8 mouse cellular contexts compared by ENCODE assay signal in the genomic region with DNA sequence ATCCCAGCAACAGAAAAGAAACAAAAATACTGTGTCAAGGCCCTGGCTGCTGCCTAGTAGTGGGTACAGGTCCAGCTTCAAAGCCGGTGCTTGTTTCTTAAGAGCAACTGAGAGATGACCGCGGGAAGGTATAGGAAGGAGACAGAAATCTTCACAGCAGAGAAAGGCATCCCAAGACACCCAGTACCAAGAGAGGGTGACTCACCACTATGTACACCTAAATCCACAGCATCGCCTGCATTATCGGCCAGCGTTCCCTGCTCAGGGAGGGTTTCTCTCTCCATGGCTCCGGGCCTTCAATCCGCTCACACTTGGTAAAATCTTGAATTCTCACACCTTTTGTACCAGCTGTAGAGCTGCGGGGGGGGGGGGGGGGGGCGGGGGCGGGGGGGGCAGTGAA. TPM values are rescaled to one million over a fixed set of nuclear protein-coding genes. Genes with fewer than 3 reads are reported as not detected.
DNase-seq lines count a peak whose midpoint lies in the region; ATAC-seq and TF ChIP-seq lines count a peak whose summit lies in the region.

Gene Nsmce4a, minus strand, starts transcription at position 298 of the 400 bp plus-strand sequence.

- 70% methylated on average over 11 of the region's 11 CpGs for WGBS in kidney, adult 2 months
- 96% methylated on average over 8 of the region's 11 CpGs for WGBS in hindbrain, embryonic 15.5 days
- WGBS in liver, embryonic 16.5 days (ENCODE audit: insufficient replicate concordance), result 81% methylated on average over 8 of the region's 11 CpGs

- no peak within 1 kb of the TSS for H3K27ac ChIP-seq in kidney, adult 2 months (ENCODE audit: insufficient read depth, low read depth, low read length)
- H3K27ac ChIP-seq in hindbrain, embryonic 15.5 days (replicated peaks), result no peak within 1 kb of the TSS
- no peak within 1 kb of the TSS for H3K27ac ChIP-seq in liver, embryonic 16.5 days (ENCODE audit: low read length)

- H3K9ac ChIP-seq in hindbrain, embryonic 15.5 days, result no peak within 1 kb of the TSS
- no peak within 1 kb of the TSS for H3K9ac ChIP-seq in liver, embryonic 16.5 days (ENCODE audit: low read depth, low read length)

- no peak for ATAC-seq in hindbrain, embryonic 15.5 days (ENCODE audit: low FRiP score, low read depth)
- no peak for ATAC-seq in liver, embryonic 16.5 days (ENCODE audit: low read depth)

- DNase-seq in kidney, adult 2 months, result no peak
- DNase-seq in kidney, postnatal 36 days, result no peak
- DNase-seq in adrenal gland, postnatal 14 days, result no peak
- DNase-seq in gastrocnemius, adult 8-10 months (ENCODE audit: low spot score in 2 of 2), result no peak
- no peak for DNase-seq in thymus, postnatal 14 days
- no peak for DNase-seq in cerebellum, adult 9-10 months

- no peak within 1 kb of the TSS for H3K4me3 ChIP-seq in kidney, adult 2 months (ENCODE audit: insufficient read depth, low read depth, low read length)
- no peak within 1 kb of the TSS for H3K4me3 ChIP-seq in hindbrain, embryonic 15.5 days
- H3K4me3 ChIP-seq in liver, embryonic 16.5 days (ENCODE audit: low read depth, low read length), result no peak within 1 kb of the TSS

- H3K36me3 ChIP-seq in kidney, adult 2 months (ENCODE audit: control insufficient read depth, insufficient read depth, low read length), result no peaks in the 10 kb centered on the region
- H3K36me3 ChIP-seq in hindbrain, embryonic 15.5 days, result no peaks in the 10 kb centered on the region
- H3K36me3 ChIP-seq in liver, embryonic 16.5 days (ENCODE audit: control insufficient read depth, insufficient read depth), result no peaks in the 10 kb centered on the region

- TF ChIP-seq CTCF in kidney, adult 2 months (conservative IDR thresholded peaks at IDR 0.05; ENCODE audit: insufficient read depth, insufficient read length, low read depth, low read length), result no peak

- TF ChIP-seq POLR2A in kidney, adult 2 months (IDR thresholded peaks at IDR 0.05; ENCODE audit: low read depth, low read length), result no peak

- no peaks in the 10 kb centered on the region for H3K27me3 ChIP-seq in kidney, adult 2 months (replicated peaks; ENCODE audit: control insufficient read depth, insufficient read depth, low read length)
- no peaks in the 10 kb centered on the region for H3K27me3 ChIP-seq in hindbrain, embryonic 15.5 days
- no peaks in the 10 kb centered on the region for H3K27me3 ChIP-seq in liver, embryonic 16.5 days (ENCODE audit: control insufficient read depth, insufficient read depth, low read depth, low read length)

- H3K9me3 ChIP-seq in hindbrain, embryonic 15.5 days, result no peaks in the 10 kb centered on the region
- no peaks in the 10 kb centered on the region for H3K9me3 ChIP-seq in liver, embryonic 16.5 days (replicated peaks; ENCODE audit: control insufficient read depth, low read length)

- no peak within 1 kb of the TSS for H3K4me2 ChIP-seq in hindbrain, embryonic 15.5 days
- no peak within 1 kb of the TSS for H3K4me2 ChIP-seq in liver, embryonic 16.5 days (ENCODE audit: low read depth, low read length)

- peaks cover 32% of the 10 kb centered on the region for H3K4me1 ChIP-seq in kidney, adult 2 months (ENCODE audit: control insufficient read depth, insufficient read depth, low read length)
- H3K4me1 ChIP-seq in hindbrain, embryonic 15.5 days (replicated peaks), result peaks cover 10% of the 10 kb centered on the region
- no peaks in the 10 kb centered on the region; the same call in 1 of the 2 replicates for H3K4me1 ChIP-seq in liver, embryonic 16.5 days (ENCODE audit: control insufficient read depth, low read depth, low read length)

RNA-seq across cellular contexts. Expression of gene Nsmce4a, which starts in this region (rescaled TPM):
- polyA plus RNA-seq in kidney, adult 2 months (2012; rRNA removed), result 39.8 and 44.4 TPM in 2 replicates
- 59.6 and 66.0 TPM in 2 replicates for total RNA-seq in adrenal gland, postnatal 14 days (2021)
- 10 to 100 TPM; 29.8 to 34.9 (median 31.1) TPM for total RNA-seq in gastrocnemius, adult 8-10 months (2022)
- 81.4 and 86.2 TPM in 2 replicates for polyA plus RNA-seq in hindbrain, embryonic 15.5 days (2015; fragmentation: Nextera tagmentation; extraction: Ambion mirVana)
- polyA plus RNA-seq in liver, embryonic 16.5 days (2015; fragmentation: Nextera tagmentation; extraction: Ambion mirVana), result 71.7 and 77.4 TPM in 2 replicates
